Mouse (Mus musculus) stomach, embryonic 16.5 days (tissue): ENCODE measurements around the gene Lmx1b. TPM values are rescaled to one million over a fixed set of nuclear protein-coding genes. Genes with fewer than 3 reads are reported as not detected.

ENCODE experiments used
- ATAC-seq: fragments of 200-750 bp; cut with Nextera tagmentation; 2 replicates; pipeline ENCODE4 v1.8.0; 2017; ENCODE audit warnings: moderate number of reproducible peaks, moderate TSS enrichment; ENCODE audit not compliant: insufficient read depth, low FRiP score
- H3K27ac ChIP-seq: fragments of 300-500 bp; sonication (generic); 2 replicates; pipeline ENCODE4 v1.5.1; 2014; ENCODE audit warnings: low read length
- H3K27me3 ChIP-seq: fragments of 300-500 bp; sonication (generic); 2 replicates; pipeline ENCODE4 v1.6.1; 2014; ENCODE audit warnings: low read length, control low read depth, mixed read lengths; ENCODE audit not compliant: control insufficient read depth, insufficient read depth
- H3K36me3 ChIP-seq: fragments of 300-500 bp; sonication (generic); 2 replicates; pipeline ENCODE4 v1.6.1; 2014; ENCODE audit warnings: low read length; ENCODE audit not compliant: control insufficient read depth, insufficient read depth
- H3K4me1 ChIP-seq: fragments of 300-500 bp; sonication (generic); 2 replicates; pipeline ENCODE4 v1.6.1; 2014; ENCODE audit warnings: low read length, control low read depth, mixed read lengths; ENCODE audit not compliant: control insufficient read depth, insufficient read depth
- H3K4me2 ChIP-seq: fragments of 300-500 bp; sonication (generic); 2 replicates; pipeline ENCODE4 v1.6.1; 2014; ENCODE audit warnings: low read depth, low read length, mixed read lengths
- H3K4me3 ChIP-seq: fragments of 300-500 bp; sonication (generic); replicated peaks from 2 replicates; pipeline ENCODE4 v1.5.1; 2014; ENCODE audit warnings: mild to moderate bottlenecking, low read length
- H3K9ac ChIP-seq: fragments of 300-500 bp; sonication (generic); 2 replicates; pipeline ENCODE4 v1.6.1; 2014; ENCODE audit warnings: low read length
- H3K9me3 ChIP-seq: fragments of 300-500 bp; sonication (generic); replicated peaks from 2 replicates; pipeline ENCODE4 v1.6.1; 2016; ENCODE audit warnings: low read length, control low read depth; ENCODE audit not compliant: control insufficient read depth
- WGBS: fragments of 180-500 bp; shearing (Covaris S2); extraction: QIAGEN DNeasy Blood & Tissue Kit; methylation state at CpG from one replicate; pipeline ENCODE4 v1.1.7; 2014; 5-methylcytosine and 5-hydroxymethylcytosine counted together
- polyA plus RNA-seq: library from polyadenylated mRNA; unstranded; fragments of >200 nt; fragmentation: Nextera tagmentation; extraction: Ambion mirVana; gene quantifications from 2 replicates; pipeline ENCODE4 v1.2.1, GENCODE M21; 2015

Gene Lmx1b
- not detected in 2 replicates for polyA plus RNA-seq

DNA sequence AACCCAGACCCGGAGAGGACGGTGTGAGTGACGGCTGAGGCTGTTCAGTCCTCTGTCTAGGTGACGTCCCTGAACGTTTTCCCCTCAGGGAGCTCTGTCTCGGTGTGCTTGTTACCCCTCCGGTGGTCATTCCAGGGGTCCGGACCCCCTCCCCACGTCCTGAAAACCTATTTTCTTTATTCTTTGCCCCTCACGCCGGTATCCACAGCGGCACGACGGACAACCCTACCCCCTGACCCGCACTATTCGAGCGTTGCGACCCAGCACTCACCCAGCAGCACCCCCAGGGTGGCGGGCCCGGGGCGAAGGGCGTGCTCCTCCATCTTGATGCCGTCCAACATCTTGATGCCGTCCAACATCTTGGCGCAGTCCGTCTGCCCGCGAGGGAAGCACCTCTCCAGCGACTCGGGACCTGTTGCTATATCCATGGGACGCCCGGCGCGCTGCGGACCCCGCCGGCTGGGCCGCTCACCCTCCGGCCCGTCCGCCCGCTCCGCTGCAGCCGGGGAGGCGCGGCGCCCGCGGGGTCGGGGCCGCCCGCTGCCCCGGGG lies at the start of gene Lmx1b:
Gene Lmx1b (minus strand): TSS at position 341 of the 551 bp plus-strand sequence.
- WGBS, result 2% methylated on average over 48 of the region's 53 CpGs
- Histone ChIP-seq H3K4me1 (peaks cover 21% of the 10 kb centered on the region), H3K9me3 (no peaks in the 10 kb centered on the region), H3K9ac (peak within 1 kb of the TSS; percentile 21; the same call in 1 of the 2 replicates), H3K4me2 (peak within 1 kb of the TSS; percentile 72), H3K27me3 (peaks cover 93% of the 10 kb centered on the region), H3K4me3 (peak within 1 kb of the TSS; percentile 47), H3K36me3 (no peaks in the 10 kb centered on the region), H3K27ac (no peak within 1 kb of the TSS)
- no peak for ATAC-seq

DNA sequence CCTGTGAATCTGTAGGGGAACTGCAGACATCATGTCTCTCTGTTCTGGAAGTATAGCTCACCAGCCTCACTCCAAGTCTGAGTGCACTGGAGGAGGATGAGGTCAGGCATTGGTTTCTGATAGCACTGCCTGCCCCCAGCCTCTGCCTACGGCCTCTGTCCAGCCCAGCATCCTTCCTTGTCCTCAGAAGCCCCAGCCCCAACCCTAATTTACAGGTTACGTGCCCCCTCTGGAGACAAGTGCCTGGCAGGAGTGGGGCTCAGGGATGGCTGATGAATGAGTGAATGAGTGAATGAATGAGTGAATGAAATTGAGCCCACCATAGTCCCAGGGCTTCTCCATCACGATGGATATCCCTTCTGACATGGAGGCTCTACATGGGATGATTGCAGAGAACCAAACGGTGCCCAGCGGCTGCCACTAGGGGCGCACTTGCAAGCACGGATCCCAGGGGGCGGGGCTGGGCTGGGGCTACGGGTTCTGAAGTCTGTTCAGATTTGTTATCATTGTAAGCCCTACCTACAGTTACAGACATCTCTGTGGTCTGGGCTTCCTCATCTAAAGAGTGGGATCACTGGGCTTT lies 49.7 kb upstream of the Lmx1b start:
- 27% methylated on average over 9 of the region's 9 CpGs for WGBS
- Histone ChIP-seq H3K9ac (no peak overlapping the region), H3K4me3 (no peak overlapping the region), H3K36me3 (no peaks in the 10 kb centered on the region), H3K4me1 (no peaks in the 10 kb centered on the region), H3K27ac (no peak overlapping the region), H3K9me3 (no peaks in the 10 kb centered on the region; the same call in 1 of the 2 replicates), H3K4me2 (no peak overlapping the region), H3K27me3 (no peaks in the 10 kb centered on the region)
- ATAC-seq, result no peak

DNA sequence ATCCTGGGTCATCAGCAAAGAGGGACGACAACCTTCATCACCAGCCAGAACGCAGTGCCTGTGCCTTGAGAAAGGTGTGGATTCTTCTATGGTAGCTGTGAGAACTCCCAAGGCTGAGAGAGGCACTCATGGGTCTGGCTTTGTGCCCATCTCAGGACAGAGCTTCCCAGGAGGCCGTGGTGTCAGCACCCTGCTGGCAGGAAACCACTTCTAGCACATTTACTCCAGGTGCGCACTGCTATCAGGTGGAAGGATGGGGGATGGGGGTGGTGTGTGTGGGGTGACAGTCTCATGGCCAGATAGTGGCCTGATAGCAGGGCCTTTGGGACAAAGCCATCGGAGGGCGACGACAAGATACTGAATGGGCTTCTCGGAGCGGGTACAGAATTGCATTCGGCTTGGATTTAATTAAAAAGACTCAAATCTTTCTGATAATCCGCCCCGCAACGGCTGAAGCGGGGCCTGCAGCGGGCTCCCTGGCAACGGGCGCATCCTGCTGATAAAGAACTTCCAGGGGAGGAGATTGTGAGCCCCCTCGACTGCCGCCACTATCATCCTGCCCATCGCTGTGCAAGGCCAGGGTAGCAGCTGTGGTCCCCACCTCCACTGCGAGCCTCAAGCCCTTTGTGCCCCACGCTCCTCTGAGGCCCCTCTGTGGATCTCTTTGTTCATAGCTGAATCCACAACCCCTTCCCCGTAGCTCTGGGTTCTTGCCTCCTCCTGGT lies 49.0 kb upstream of the Lmx1b start:
- WGBS, result 52% methylated on average over 23 of the region's 23 CpGs
- Histone ChIP-seq H3K27ac (no peak overlapping the region), H3K9ac (no peak overlapping the region)

GRCm38 (mm10) chr2:33683594-33683993 lies 43.3 kb upstream of the Lmx1b start:
- 60% methylated on average over 4 of the region's 4 CpGs for WGBS
- H3K4me2 ChIP-seq, result no peak overlapping the region
- H3K9me3 ChIP-seq, result no peaks in the 10 kb centered on the region; the same call in 1 of the 2 replicates
- H3K4me3 ChIP-seq, result no peak overlapping the region
- H3K27ac ChIP-seq, result no peak overlapping the region
- H3K4me1 ChIP-seq, result no peaks in the 10 kb centered on the region
- no peaks in the 10 kb centered on the region for H3K36me3 ChIP-seq
- ATAC-seq, result no peak
- no peaks in the 10 kb centered on the region for H3K27me3 ChIP-seq
- no peak overlapping the region for H3K9ac ChIP-seq

More for the DNA sequence above, 49.0 kb upstream of the Lmx1b start:
- no peaks in the 10 kb centered on the region for H3K36me3 ChIP-seq
- no peak for ATAC-seq
- no peak overlapping the region for H3K4me2 ChIP-seq
- no peaks in the 10 kb centered on the region for H3K27me3 ChIP-seq
- H3K9me3 ChIP-seq, result no peaks in the 10 kb centered on the region; the same call in 1 of the 2 replicates
- no peak overlapping the region for H3K4me3 ChIP-seq
- H3K4me1 ChIP-seq, result no peaks in the 10 kb centered on the region

DNA sequence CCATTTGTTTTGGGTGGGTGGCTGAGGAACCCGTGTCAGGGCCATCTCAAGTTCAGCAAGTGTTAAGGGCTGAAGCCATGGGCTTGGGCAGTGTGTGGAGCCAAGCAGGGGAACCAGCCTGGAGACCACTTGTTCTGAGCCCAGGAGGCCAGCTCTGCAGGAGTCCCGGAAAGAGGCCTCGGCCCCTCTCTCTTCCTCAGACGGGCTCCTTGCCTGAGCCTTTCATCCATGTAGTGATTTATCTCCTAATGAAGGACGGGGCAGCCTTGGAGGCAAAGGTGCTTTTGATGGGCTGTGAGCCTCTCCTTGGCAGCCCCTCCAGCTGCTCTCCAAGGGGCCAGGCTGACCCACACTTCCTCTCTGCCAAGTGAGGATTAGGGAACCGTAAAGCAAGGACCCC lies 42.8 kb upstream of the Lmx1b start:
- no peak overlapping the region for H3K4me3 ChIP-seq
- ATAC-seq, result no peak
- 38% methylated on average over 6 of the region's 6 CpGs for WGBS
- no peaks in the 10 kb centered on the region for H3K36me3 ChIP-seq
- H3K27me3 ChIP-seq, result no peaks in the 10 kb centered on the region
- no peak overlapping the region for H3K4me2 ChIP-seq
- H3K9ac ChIP-seq, result no peak overlapping the region
- no peak overlapping the region for H3K27ac ChIP-seq
- H3K9me3 ChIP-seq, result no peaks in the 10 kb centered on the region; the same call in 1 of the 2 replicates
- H3K4me1 ChIP-seq, result no peaks in the 10 kb centered on the region

GRCm38 (mm10) chr2:33682219-33682618 lies 41.9 kb upstream of the Lmx1b start:
- Histone ChIP-seq H3K4me3 (no peak overlapping the region), H3K4me2 (no peak overlapping the region), H3K27me3 (no peaks in the 10 kb centered on the region), H3K9me3 (no peaks in the 10 kb centered on the region; the same call in 1 of the 2 replicates), H3K4me1 (no peaks in the 10 kb centered on the region), H3K27ac (no peak overlapping the region), H3K9ac (no peak overlapping the region), H3K36me3 (no peaks in the 10 kb centered on the region)
- no peak for ATAC-seq
- WGBS, result 9% methylated on average over 4 of the region's 4 CpGs

- Histone ChIP-seq H3K27ac (no peak overlapping the region), H3K27me3 (no peaks in the 10 kb centered on the region), H3K4me2 (no peak overlapping the region), H3K9me3 (no peaks in the 10 kb centered on the region), H3K4me1 (no peaks in the 10 kb centered on the region), H3K4me3 (no peak overlapping the region), H3K9ac (no peak overlapping the region), H3K36me3 (no peaks in the 10 kb centered on the region)
- 71% methylated on average over 12 of the region's 12 CpGs for WGBS
- ATAC-seq, result no peak
These were observed 38.8 kb upstream of the Lmx1b start for GRCm38 (mm10) chr2:33678950-33679654.

DNA sequence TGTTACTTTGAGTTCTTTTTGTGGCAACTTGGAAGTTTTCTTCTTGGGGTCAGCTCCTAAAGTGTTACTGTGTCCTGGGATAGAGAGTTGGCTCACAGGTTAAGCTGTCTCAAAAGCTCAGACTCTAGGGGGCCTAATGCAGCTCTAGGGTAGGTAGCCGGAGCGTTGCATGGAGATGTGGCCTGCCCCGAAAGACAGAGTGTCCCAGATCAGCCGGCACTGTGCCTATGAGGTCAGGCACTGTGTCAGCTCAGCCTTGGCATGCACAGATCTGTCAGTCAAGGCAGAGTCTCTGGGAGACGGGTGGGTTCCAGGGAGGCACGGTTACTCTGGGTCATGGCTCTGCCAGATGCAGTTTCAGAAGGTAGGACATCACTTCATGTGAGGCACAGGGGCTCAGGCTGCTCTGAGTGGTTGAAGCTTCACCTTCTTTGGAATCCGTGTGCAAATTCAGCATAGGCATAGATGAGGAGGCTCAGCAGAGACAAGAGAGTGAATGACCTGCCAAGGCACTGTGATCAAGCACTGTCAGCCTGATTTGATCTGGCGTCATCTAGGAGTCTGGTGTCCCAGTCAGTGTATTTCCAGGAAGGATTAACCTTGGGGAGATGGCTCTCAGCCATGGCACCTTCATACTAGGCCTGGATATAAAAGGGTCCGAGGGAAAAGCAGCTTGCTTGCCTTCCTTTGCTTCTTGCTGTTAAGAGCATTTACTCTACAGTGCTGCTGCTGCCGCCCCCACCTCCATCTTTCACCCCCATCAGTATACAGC lies 32.6 kb upstream of the Lmx1b start:
- no peaks in the 10 kb centered on the region for H3K27me3 ChIP-seq
- no peak for ATAC-seq
- no peaks in the 10 kb centered on the region for H3K9me3 ChIP-seq
- H3K4me1 ChIP-seq, result no peaks in the 10 kb centered on the region
- H3K4me2 ChIP-seq, result no peak overlapping the region
- H3K27ac ChIP-seq, result no peak overlapping the region
- H3K36me3 ChIP-seq, result no peaks in the 10 kb centered on the region
- H3K4me3 ChIP-seq, result no peak overlapping the region
- no peak overlapping the region for H3K9ac ChIP-seq
- WGBS, result 72% methylated on average over 10 of the region's 10 CpGs
